Mouse (Mus musculus): ENCODE measurements at regions not wholly inside any gene's neighbourhood (a gene's known extent, or its start where the extent isn't known, plus 50 kb on each side); places are given as distances from the start of the nearest gene placed in this dataset.
A peak's percentile ranks its signal among the peaks of the same experiment; 100 is the strongest.

- Histone ChIP-seq H3K36me3 (replicated peaks; ENCODE audit: control insufficient read depth, insufficient read depth, low read length) (no peaks in the 10 kb centered on the region), H3K4me2 (ENCODE audit: low read depth, low read length) (no peak overlapping the region), H3K27me3 (ENCODE audit: control insufficient read depth, insufficient read depth, low read length) (no peaks in the 10 kb centered on the region), H3K9me3 (replicated peaks; ENCODE audit: control insufficient read depth, low read length) (no peaks in the 10 kb centered on the region), H3K27ac (ENCODE audit: low read depth) (no peak overlapping the region), H3K4me1 (ENCODE audit: control insufficient read depth, insufficient read depth) (peaks cover 36% of the 10 kb centered on the region), H3K4me3 (ENCODE audit: low read depth, low read length) (no peak overlapping the region), H3K9ac (replicated peaks; ENCODE audit: low read depth, low read length) (no peak overlapping the region)
- no peak for ATAC-seq (ENCODE audit: insufficient read depth, low read depth)
- 83% methylated on average over 7 of the region's 7 CpGs for WGBS
- no peak for TF ChIP-seq CTCF (IDR thresholded peaks at IDR 0.05; ENCODE audit: low read depth)
- TF ChIP-seq EP300 (IDR thresholded peaks at IDR 0.05; ENCODE audit: low read depth), result no peak
- DNase-seq (ENCODE audit: low spot score), result no peak
Measured at GRCm38 (mm10) chr14:25375001-25375400, 84.0 kb upstream of the Zmiz1 start.

- no peaks in the 10 kb centered on the region for H3K9me3 ChIP-seq (replicated peaks; ENCODE audit: control insufficient read depth, low read length)
- DNase-seq (ENCODE audit: low spot score) (no peak), ATAC-seq (ENCODE audit: insufficient read depth, low read depth) (no peak)
- 44% methylated on average over 2 of the region's 2 CpGs for WGBS
- peak overlapping the region; percentile 77 for H3K4me2 ChIP-seq (ENCODE audit: low read depth, low read length)
- H3K9ac ChIP-seq (replicated peaks; ENCODE audit: low read depth, low read length), result peak overlapping the region; percentile 87; the same call in 1 of the 2 replicates
- H3K27me3 ChIP-seq (ENCODE audit: control insufficient read depth, insufficient read depth, low read length), result no peaks in the 10 kb centered on the region
- TF ChIP-seq CTCF (IDR thresholded peaks at IDR 0.05; ENCODE audit: low read depth) (no peak), EP300 (IDR thresholded peaks at IDR 0.05; ENCODE audit: low read depth) (no peak)
- peak overlapping the region; percentile 96 for H3K27ac ChIP-seq (ENCODE audit: low read depth)
- peaks cover 20% of the 10 kb centered on the region for H3K4me1 ChIP-seq (ENCODE audit: control insufficient read depth, insufficient read depth)
- no peak overlapping the region for H3K4me3 ChIP-seq (ENCODE audit: low read depth, low read length)
- no peaks in the 10 kb centered on the region for H3K36me3 ChIP-seq (replicated peaks; ENCODE audit: control insufficient read depth, insufficient read depth, low read length)
Measured at GRCm38 (mm10) chr14:25377091-25377490, 81.9 kb upstream of the Zmiz1 start.

- no peaks in the 10 kb centered on the region for H3K36me3 ChIP-seq (replicated peaks; ENCODE audit: control insufficient read depth, insufficient read depth, low read length)
- TF ChIP-seq CTCF (IDR thresholded peaks at IDR 0.05; ENCODE audit: low read depth) (no peak), EP300 (IDR thresholded peaks at IDR 0.05; ENCODE audit: low read depth) (no peak)
- peak overlapping the region; percentile 77 for H3K4me2 ChIP-seq (ENCODE audit: low read depth, low read length)
- peak overlapping the region; percentile 96 for H3K27ac ChIP-seq (ENCODE audit: low read depth)
- peak overlapping the region; percentile 87 for H3K9ac ChIP-seq (replicated peaks; ENCODE audit: low read depth, low read length)
- peaks cover 20% of the 10 kb centered on the region for H3K4me1 ChIP-seq (ENCODE audit: control insufficient read depth, insufficient read depth)
- 4% methylated on average over 8 of the region's 8 CpGs for WGBS
- DNase-seq (ENCODE audit: low spot score), result no peak
- peak; percentile 39 for ATAC-seq (ENCODE audit: insufficient read depth, low read depth)
- no peaks in the 10 kb centered on the region for H3K27me3 ChIP-seq (ENCODE audit: control insufficient read depth, insufficient read depth, low read length)
- no peaks in the 10 kb centered on the region for H3K9me3 ChIP-seq (replicated peaks; ENCODE audit: control insufficient read depth, low read length)
- peak overlapping the region; percentile 45 for H3K4me3 ChIP-seq (ENCODE audit: low read depth, low read length)
Measured at GRCm38 (mm10) chr14:25377554-25377899, 81.5 kb upstream of the Zmiz1 start.

GRCm38 (mm10) chr14:25377900-25378716 is 80.9 kb upstream of the Zmiz1 start:
- 0 out of 2 replicates have a peak, but pooled peaks have one; percentile 23 for TF ChIP-seq EP300 (IDR thresholded peaks at IDR 0.05; ENCODE audit: low read depth)
- 0 out of 2 replicates have a peak, but pooled peaks have one; percentile 3 for TF ChIP-seq CTCF (IDR thresholded peaks at IDR 0.05; ENCODE audit: low read depth)
- H3K4me2 ChIP-seq (ENCODE audit: low read depth, low read length), result peak overlapping the region; percentile 77
- H3K9ac ChIP-seq (replicated peaks; ENCODE audit: low read depth, low read length), result peak overlapping the region; percentile 87
- no peaks in the 10 kb centered on the region for H3K9me3 ChIP-seq (replicated peaks; ENCODE audit: control insufficient read depth, low read length)
- no peaks in the 10 kb centered on the region for H3K36me3 ChIP-seq (replicated peaks; ENCODE audit: control insufficient read depth, insufficient read depth, low read length)
- DNase-seq (ENCODE audit: low spot score), result peak; percentile 93
- H3K27me3 ChIP-seq (ENCODE audit: control insufficient read depth, insufficient read depth, low read length), result no peaks in the 10 kb centered on the region
- H3K4me1 ChIP-seq (ENCODE audit: control insufficient read depth, insufficient read depth), result peaks cover 25% of the 10 kb centered on the region
- WGBS, result under 1% methylated on average over 50 of the region's 54 CpGs
- peak; percentile 91 for ATAC-seq (ENCODE audit: insufficient read depth, low read depth)
- H3K27ac ChIP-seq (ENCODE audit: low read depth), result peak overlapping the region; percentile 96
- peak overlapping the region; percentile 45 for H3K4me3 ChIP-seq (ENCODE audit: low read depth, low read length)

- H3K4me3 ChIP-seq (ENCODE audit: low read depth, low read length), result peak overlapping the region; percentile 45
- peaks cover 30% of the 10 kb centered on the region for H3K4me1 ChIP-seq (ENCODE audit: control insufficient read depth, insufficient read depth)
- H3K36me3 ChIP-seq (replicated peaks; ENCODE audit: control insufficient read depth, insufficient read depth, low read length), result no peaks in the 10 kb centered on the region
- peak; percentile 26; the same call in 1 of the 2 replicates for ATAC-seq (ENCODE audit: insufficient read depth, low read depth)
- H3K4me2 ChIP-seq (ENCODE audit: low read depth, low read length), result peak overlapping the region; percentile 77
- TF ChIP-seq EP300 (IDR thresholded peaks at IDR 0.05; ENCODE audit: low read depth) (no peak), CTCF (IDR thresholded peaks at IDR 0.05; ENCODE audit: low read depth) (no peak)
- H3K27ac ChIP-seq (ENCODE audit: low read depth), result peak overlapping the region; percentile 96
- H3K27me3 ChIP-seq (ENCODE audit: control insufficient read depth, insufficient read depth, low read length), result no peaks in the 10 kb centered on the region
- H3K9ac ChIP-seq (replicated peaks; ENCODE audit: low read depth, low read length), result peak overlapping the region; percentile 87
- no peaks in the 10 kb centered on the region for H3K9me3 ChIP-seq (replicated peaks; ENCODE audit: control insufficient read depth, low read length)
- DNase-seq (ENCODE audit: low spot score), result peak; percentile 55
- WGBS, result 8% methylated on average over 13 of the region's 13 CpGs
Measured at GRCm38 (mm10) chr14:25378717-25379224, 80.2 kb upstream of the Zmiz1 start.
